In the genomic region with DNA sequence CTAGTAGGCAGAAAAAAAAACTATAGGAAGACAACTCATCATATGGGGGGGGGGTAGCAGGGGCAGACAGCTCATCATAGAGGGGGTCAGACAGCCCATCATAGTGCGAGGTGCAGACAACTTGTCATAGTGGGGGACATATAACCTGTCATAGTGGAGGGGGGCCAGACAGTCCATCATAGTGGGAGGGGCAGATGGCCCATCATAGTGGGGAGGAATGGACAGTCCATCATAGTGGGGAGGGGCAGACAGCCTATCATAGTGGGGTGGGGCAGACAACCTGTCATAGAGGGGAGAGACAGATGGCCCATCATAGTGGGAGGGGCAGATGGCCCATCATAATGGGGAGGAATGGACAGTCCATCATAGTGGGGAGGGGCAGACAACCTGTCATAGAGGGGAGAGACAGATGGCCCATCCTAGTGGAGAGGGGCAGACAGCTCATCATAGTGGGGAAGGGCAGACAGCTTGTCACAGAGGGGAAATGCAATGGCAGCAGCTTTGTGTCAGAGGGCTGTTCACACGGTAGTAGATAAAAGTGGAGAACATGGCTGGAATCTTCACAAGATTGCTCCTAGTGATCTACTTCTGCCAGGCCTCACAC, we compare ENCODE assay signal across 23 mouse cellular contexts.
DNase-seq lines count a peak whose midpoint lies in the region; ATAC-seq and TF ChIP-seq lines count a peak whose summit lies in the region.
"Had no signal": no experiment of that assay in that cellular context is flagged by ENCODE, and none has a peak within 500 bp of the region (broad histone marks: within the 10 kb centered on the region; RNA-seq: fewer than 3 reads in every experiment).

No protein-coding gene starts in this region.

- whole genome bisulfite sequencing in heart, embryonic 14.5 days = 74% methylated on average over 2 of the region's 2 CpGs
- 86% methylated on average over 2 of the region's 2 CpGs for WGBS in limb, embryonic 15.5 days
- 84% methylated on average over 2 of the region's 2 CpGs for WGBS in limb, embryonic 10.5 days
- WGBS in hindbrain, embryonic 13.5 days = 94% methylated on average over 2 of the region's 2 CpGs

- H3K4me3 ChIP-seq in heart, embryonic 14.5 days (ENCODE audit: control insufficient read depth in 1 of 2, insufficient read depth in 1 of 2, low read depth in 1 of 2, low read length in 2 of 2) = no peak overlapping the region
- H3K4me3 ChIP-seq in limb, embryonic 15.5 days = no peak overlapping the region
- no peak overlapping the region for H3K4me3 ChIP-seq in limb, embryonic 10.5 days
- H3K4me3 ChIP-seq in hindbrain, embryonic 13.5 days = no peak overlapping the region
- H3K4me3 ChIP-seq: gastrocnemius, adult 2 months; heart, embryonic 10.5 days; liver, embryonic 12.5 days had no signal

- H3K9ac ChIP-seq in heart, embryonic 14.5 days (ENCODE audit: low read length) = no peak overlapping the region
- no peak overlapping the region for H3K9ac ChIP-seq in limb, embryonic 15.5 days
- H3K9ac ChIP-seq in hindbrain, embryonic 13.5 days = no peak overlapping the region
- H3K9ac ChIP-seq: liver, embryonic 12.5 days had no signal

- H3K4me2 ChIP-seq in heart, embryonic 14.5 days (ENCODE audit: low read length) = no peak overlapping the region
- H3K4me2 ChIP-seq in limb, embryonic 15.5 days = no peak overlapping the region
- H3K4me2 ChIP-seq in hindbrain, embryonic 13.5 days = no peak overlapping the region
- H3K4me2 ChIP-seq: liver, embryonic 12.5 days; midbrain, embryonic 11.5 days had no signal

- no peak for DNase-seq in heart, adult 11 months
- no peak for DNase-seq in limb, embryonic 10.5 days (ENCODE audit: low spot score)
- DNase-seq in brain, embryonic 14.5 days (ENCODE audit: low read depth) = peak; percentile 15
- no peak for DNase-seq in adrenal gland, postnatal 10 days
- DNase-seq: B cell, adult 2 months; cerebellum, adult 11-12 months; gastrocnemius, adult 2 months; layer of hippocampus, adult 9-11 months; lung, adult 18-20 months; lung, postnatal 10 days; right cerebral cortex, postnatal 25 days; spleen, adult 18-20 months; thymus, adult 18-20 months; thymus, postnatal 36 days had no signal

- H3K36me3 ChIP-seq in heart, embryonic 14.5 days (ENCODE audit: control insufficient read depth, insufficient read depth, low read length) = no peaks in the 10 kb centered on the region
- no peaks in the 10 kb centered on the region for H3K36me3 ChIP-seq in limb, embryonic 15.5 days
- H3K36me3 ChIP-seq in limb, embryonic 10.5 days = no peaks in the 10 kb centered on the region
- no peaks in the 10 kb centered on the region for H3K36me3 ChIP-seq in hindbrain, embryonic 13.5 days
- H3K36me3 ChIP-seq: G1E; heart, embryonic 10.5 days; liver, embryonic 12.5 days had no signal

- H3K4me1 ChIP-seq in heart, embryonic 14.5 days (ENCODE audit: control insufficient read depth in 2 of 2, insufficient read depth in 2 of 2, low read length in 2 of 2) = no peaks in the 10 kb centered on the region
- H3K4me1 ChIP-seq in limb, embryonic 15.5 days = no peaks in the 10 kb centered on the region
- 0 out of 2 replicates have a peak, but pooled peaks cover 6% of the 10 kb centered on the region for H3K4me1 ChIP-seq in limb, embryonic 10.5 days
- H3K4me1 ChIP-seq in hindbrain, embryonic 13.5 days (replicated peaks) = peaks cover 47% of the 10 kb centered on the region
- H3K4me1 ChIP-seq: heart, embryonic 10.5 days; liver, embryonic 12.5 days had no signal

- ATAC-seq in heart, embryonic 14.5 days (ENCODE audit: insufficient number of reproducible peaks, insufficient read depth, low FRiP score, low read depth) = peak; percentile 39; the same call in 1 of the 2 replicates
- 0 out of 2 replicates have a peak, but pooled peaks have one; percentile 52 for ATAC-seq in limb, embryonic 15.5 days (ENCODE audit: insufficient number of reproducible peaks, low FRiP score, low TSS enrichment, low read depth)
- ATAC-seq in hindbrain, embryonic 13.5 days (ENCODE audit: low FRiP score) = no peak; the same call in 1 of the 2 replicates
- ATAC-seq: intestine, embryonic 16.5 days; liver, embryonic 12.5 days; Patski had no signal

- no peaks in the 10 kb centered on the region for H3K27me3 ChIP-seq in heart, embryonic 14.5 days (ENCODE audit: control insufficient read depth, insufficient read depth, low read length)
- H3K27me3 ChIP-seq in limb, embryonic 15.5 days = no peaks in the 10 kb centered on the region
- no peaks in the 10 kb centered on the region for H3K27me3 ChIP-seq in limb, embryonic 10.5 days (ENCODE audit: low read depth, poor library complexity, severe bottlenecking)
- H3K27me3 ChIP-seq in hindbrain, embryonic 13.5 days = no peaks in the 10 kb centered on the region

- TF ChIP-seq POLR2A in brain, embryonic 14.5 days (IDR thresholded peaks at IDR 0.05; ENCODE audit: borderline replicate concordance, extremely low read depth, insufficient read depth, insufficient read length, poor library complexity, severe bottlenecking) = no peak

- no peak for TF ChIP-seq CTCF in brain, embryonic 14.5 days (IDR thresholded peaks at IDR 0.05; ENCODE audit: borderline replicate concordance, extremely low read depth, insufficient read depth, insufficient read length)

- no peak overlapping the region for H3K27ac ChIP-seq in heart, embryonic 14.5 days (replicated peaks in 1 of 2; ENCODE audit: control insufficient read depth in 1 of 2, insufficient read depth in 1 of 2, low read depth in 2 of 2, low read length in 2 of 2)
- no peak overlapping the region for H3K27ac ChIP-seq in limb, embryonic 15.5 days
- H3K27ac ChIP-seq in limb, embryonic 10.5 days = no peak overlapping the region
- peak overlapping the region; percentile 35; the same call in 1 of the 2 replicates for H3K27ac ChIP-seq in hindbrain, embryonic 13.5 days
- H3K27ac ChIP-seq: gastrocnemius, adult 2 months; heart, embryonic 10.5 days; liver, embryonic 12.5 days had no signal

- no peaks in the 10 kb centered on the region for H3K9me3 ChIP-seq in heart, embryonic 14.5 days (ENCODE audit: control insufficient read depth, low read length)
- no peaks in the 10 kb centered on the region for H3K9me3 ChIP-seq in limb, embryonic 15.5 days
- no peaks in the 10 kb centered on the region for H3K9me3 ChIP-seq in limb, embryonic 10.5 days (replicated peaks)
- H3K9me3 ChIP-seq in hindbrain, embryonic 13.5 days = no peaks in the 10 kb centered on the region
- H3K9me3 ChIP-seq: heart, embryonic 10.5 days; liver, embryonic 12.5 days had no signal
